Mouse (Mus musculus) cerebral cortex, adult 2 months (tissue): ENCODE results near the gene Snx13.

Experiments
- WGBS: fragments of 180-500 bp; shearing (Covaris S2); methylation state at CpG from one replicate; pipeline ENCODE4 v1.1.7; 2018; 5-methylcytosine and 5-hydroxymethylcytosine counted together

Snx13 gene

GRCm38 (mm10) chr12:35046999-35047319 lies at the start of gene Snx13:
Gene Snx13 (plus strand): TSS chr12:35047186.
- under 1% methylated on average over 51 of the region's 51 CpGs for WGBS

GRCm38 (mm10) chr12:34997597-34998182 lies 49.3 kb upstream of the Snx13 start:
- WGBS, result 63% methylated on average over 3 of the region's 3 CpGs

- WGBS, result 81% methylated on average over 12 of the region's 12 CpGs
These were observed 48.1 kb upstream of the Snx13 start for GRCm38 (mm10) chr12:34998778-34999467.

- WGBS, result 50% methylated on average over 4 of the region's 4 CpGs
These were observed 46.7 kb upstream of the Snx13 start for GRCm38 (mm10) chr12:35000323-35000722.

GRCm38 (mm10) chr12:35007851-35008250 lies 39.1 kb upstream of the Snx13 start:
- WGBS, result 93% methylated on average over 1 of the region's 1 CpGs

GRCm38 (mm10) chr12:35008340-35009137 lies 38.4 kb upstream of the Snx13 start:
- 39% methylated on average over 11 of the region's 11 CpGs for WGBS

GRCm38 (mm10) chr12:35011462-35011861 lies 35.5 kb upstream of the Snx13 start:
- WGBS, result 64% methylated on average over 1 of the region's 1 CpGs

GRCm38 (mm10) chr12:35013950-35014349 lies 33.0 kb upstream of the Snx13 start:
- 85% methylated on average over 2 of the region's 2 CpGs for WGBS

GRCm38 (mm10) chr12:35016056-35016455 lies 30.9 kb upstream of the Snx13 start:
- WGBS, result 44% methylated on average over 3 of the region's 3 CpGs

GRCm38 (mm10) chr12:35016481-35017250 lies 30.3 kb upstream of the Snx13 start:
- 82% methylated on average over 9 of the region's 9 CpGs for WGBS

GRCm38 (mm10) chr12:35018679-35019237 lies 28.2 kb upstream of the Snx13 start:
- 70% methylated on average over 9 of the region's 9 CpGs for WGBS

- 81% methylated on average over 9 of the region's 9 CpGs for WGBS
These were observed 25.7 kb upstream of the Snx13 start for GRCm38 (mm10) chr12:35021285-35021684.

- 54% methylated on average over 10 of the region's 10 CpGs for WGBS
These were observed 24.9 kb upstream of the Snx13 start for GRCm38 (mm10) chr12:35022066-35022465.

GRCm38 (mm10) chr12:35025916-35026432 lies 21.0 kb upstream of the Snx13 start:
- WGBS, result 60% methylated on average over 4 of the region's 4 CpGs

- 55% methylated on average over 1 of the region's 1 CpGs for WGBS
These were observed 19.5 kb upstream of the Snx13 start for GRCm38 (mm10) chr12:35027533-35027932.

GRCm38 (mm10) chr12:35038668-35039570 lies 8.1 kb upstream of the Snx13 start:
- whole genome bisulfite sequencing, result 16% methylated on average over 14 of the region's 14 CpGs

- 77% methylated on average over 5 of the region's 5 CpGs for WGBS
These were observed 7.4 kb upstream of the Snx13 start for GRCm38 (mm10) chr12:35039571-35039936.

- 84% methylated on average over 8 of the region's 8 CpGs for WGBS
These were observed 5.0 kb upstream of the Snx13 start for GRCm38 (mm10) chr12:35041964-35042363.

- under 1% methylated on average over 36 of the region's 36 CpGs for WGBS
These were observed 532 bp upstream of the Snx13 start for GRCm38 (mm10) chr12:35046310-35046998.
